Mouse (Mus musculus) small intestine, adult 2 months (tissue): Measurements from ENCODE around the gene Ffar4.

ENCODE experiments used
- CTCF ChIP-seq: fragments of 200-500 bp; IDR thresholded peaks from 2 replicates; pipeline ENCODE4 v1.5.1; 2012; ENCODE audit warnings: low read depth, mild to moderate bottlenecking, control low read depth, inconsistent platforms, low read length, moderate library complexity, mixed read lengths; ENCODE audit not compliant: insufficient replicate concordance, insufficient read length; ENCODE audit errors: extremely low read depth
- POLR2A ChIP-seq: fragments of 200-500 bp; IDR thresholded peaks from 2 replicates; pipeline ENCODE4 v1.6.1; 2012; ENCODE audit warnings: low read depth, mild to moderate bottlenecking, control low read depth, inconsistent platforms, low read length, moderate library complexity

DNA sequence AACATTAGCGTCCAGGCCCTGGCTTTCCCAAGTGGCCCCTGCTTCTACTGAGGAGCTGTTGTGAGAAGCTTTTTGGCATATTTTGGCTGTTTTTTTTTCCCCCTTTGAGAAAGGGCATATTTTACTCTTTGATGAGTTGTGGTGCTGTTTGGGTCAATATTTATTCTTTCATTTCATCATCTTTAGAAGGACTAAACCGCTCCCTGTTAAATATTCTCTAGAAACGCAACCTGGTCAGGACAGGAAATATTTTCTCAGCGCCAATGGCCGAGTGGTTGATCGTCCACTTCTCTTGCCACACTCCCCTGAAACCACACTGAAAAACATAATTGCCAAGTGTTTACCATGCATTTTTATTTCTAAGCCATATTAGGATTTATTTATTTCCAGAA is 28.3 kb downstream of the Ffar4 start, which contains the start of gene Rbp4:
- TF ChIP-seq POLR2A (no peak), CTCF (no peak)
